Mouse (Mus musculus) erythroblast, embryonic 14.5 days (primary cell): ENCODE measurements around the gene Thpo.

Experiments used
- GATA1 ChIP-seq: IDR thresholded peaks from 2 replicates; pipeline ENCODE4 v1.6.1; 2012; ENCODE audit warnings: low read length, inconsistent platforms, mixed read lengths
- TAL1 ChIP-seq: IDR thresholded peaks from 3 replicates; pipeline ENCODE4 v1.6.1; 2012; ENCODE audit warnings: low read length, inconsistent platforms, mixed read lengths

- no peak for TF ChIP-seq TAL1
- TF ChIP-seq GATA1, result no peak
Measured at GRCm38 (mm10) chr16:20700036-20700435, 34.3 kb downstream of the Thpo start.
